Mouse (Mus musculus) ovary, postnatal 10 days (tissue): ENCODE measurements at regions not wholly inside any gene's neighbourhood (a gene's known extent, or its start where the extent isn't known, plus 50 kb on each side); places are given as distances from the start of the nearest gene placed in this dataset.

Source experiments
- DNase-seq: peaks from one replicate; pipeline ENCODE4 v3.0.0; 2022; ENCODE audit warnings: low spot score

DNA sequence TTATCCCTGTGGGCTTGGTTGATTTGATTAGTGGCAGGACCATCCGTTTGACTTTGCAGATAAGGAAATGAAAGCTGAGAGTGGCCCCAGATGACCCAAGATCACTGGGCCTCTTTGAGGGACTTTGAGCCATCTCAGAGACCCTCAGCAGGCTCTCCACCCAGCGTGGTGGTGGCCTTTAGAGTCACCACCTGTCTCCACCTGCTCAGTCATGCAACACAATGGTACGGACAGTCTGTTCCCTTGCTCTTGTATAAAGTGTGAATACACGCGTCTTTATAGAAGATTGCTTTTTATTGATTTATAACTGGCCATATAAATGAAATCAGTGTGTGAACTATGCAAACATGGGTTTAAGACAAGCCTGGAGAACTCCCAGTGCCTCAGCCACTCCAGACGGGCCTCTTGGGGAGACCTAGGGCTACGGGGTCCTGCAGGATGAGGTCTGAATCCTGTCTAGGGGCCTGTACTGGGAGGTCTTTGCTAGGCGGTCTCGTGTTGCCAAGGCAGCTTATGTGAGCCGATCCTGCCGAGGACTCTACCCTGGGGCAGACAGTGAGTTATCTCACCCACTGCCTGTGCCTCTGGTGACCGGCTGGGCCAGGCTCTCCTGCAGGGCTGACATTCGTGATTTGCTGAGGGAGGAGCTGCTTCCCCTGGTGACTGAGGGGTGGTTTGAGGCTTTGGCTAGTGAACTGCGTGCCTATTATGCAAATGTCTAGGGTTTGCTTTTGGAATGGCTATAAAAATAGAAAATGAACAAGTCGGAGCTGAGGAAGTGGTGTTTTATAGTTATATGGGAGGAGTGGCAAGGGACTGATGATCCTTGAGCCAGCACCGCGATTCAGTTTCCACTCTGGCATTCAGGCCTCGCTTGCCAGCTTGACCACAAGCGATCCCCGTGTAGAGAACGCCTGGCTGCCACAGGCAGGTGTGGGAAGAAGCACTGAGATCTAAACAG is 176.5 kb downstream of the Fam43a start:
- DNase-seq, result no peak

GRCm38 (mm10) chr16:30777416-30777815 is 177.9 kb downstream of the Fam43a start:
- no peak for DNase-seq

GRCm38 (mm10) chr16:30778078-30778477 is 178.6 kb downstream of the Fam43a start:
- no peak for DNase-seq

- DNase-seq, result no peak
Observed at GRCm38 (mm10) chr16:30778945-30779344, 179.4 kb downstream of the Fam43a start.

DNA sequence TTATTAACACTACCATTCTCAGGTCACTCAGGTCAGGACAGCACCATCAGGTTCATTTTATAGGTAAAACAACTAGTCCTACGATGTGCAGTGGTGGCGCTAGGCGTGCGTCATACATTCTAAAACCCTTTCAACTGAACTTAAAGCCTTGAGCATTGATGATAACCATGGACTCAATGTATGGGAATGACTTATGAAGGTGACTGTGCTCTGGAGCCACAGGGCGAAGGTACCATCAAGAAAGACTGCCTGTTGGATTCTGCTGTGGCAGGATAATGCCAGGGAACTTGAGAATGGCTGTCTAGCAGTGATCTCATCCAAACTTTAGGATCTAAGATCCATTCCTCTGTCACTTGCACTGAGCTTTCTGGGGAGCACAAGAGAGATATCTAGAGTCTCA is 184.7 kb downstream of the Fam43a start:
- DNase-seq, result no peak

DNA sequence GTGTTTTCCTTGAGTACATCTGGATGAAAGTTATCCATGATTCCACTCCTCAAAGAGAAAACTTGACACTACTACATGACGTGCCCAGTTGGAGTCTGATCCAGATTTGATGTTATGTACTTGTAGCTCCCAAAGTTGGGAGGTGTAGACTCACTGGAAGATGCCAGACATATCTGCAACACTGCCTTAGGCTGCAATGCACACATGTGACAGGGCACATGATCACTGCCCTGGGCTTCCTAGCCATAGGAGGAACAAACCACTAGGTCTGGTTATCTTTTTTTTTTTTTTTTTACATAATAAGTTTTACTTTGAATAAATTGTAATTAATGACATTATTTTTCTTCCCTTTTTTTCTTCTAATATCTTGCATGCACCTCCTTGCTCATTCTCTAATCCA is 185.4 kb downstream of the Fam43a start:
- DNase-seq, result no peak

GRCm38 (mm10) chr16:30786060-30786459 is 186.5 kb downstream of the Fam43a start:
- no peak for DNase-seq

- no peak for DNase-seq
Observed at GRCm38 (mm10) chr16:30787351-30787750, 187.8 kb downstream of the Fam43a start.

DNA sequence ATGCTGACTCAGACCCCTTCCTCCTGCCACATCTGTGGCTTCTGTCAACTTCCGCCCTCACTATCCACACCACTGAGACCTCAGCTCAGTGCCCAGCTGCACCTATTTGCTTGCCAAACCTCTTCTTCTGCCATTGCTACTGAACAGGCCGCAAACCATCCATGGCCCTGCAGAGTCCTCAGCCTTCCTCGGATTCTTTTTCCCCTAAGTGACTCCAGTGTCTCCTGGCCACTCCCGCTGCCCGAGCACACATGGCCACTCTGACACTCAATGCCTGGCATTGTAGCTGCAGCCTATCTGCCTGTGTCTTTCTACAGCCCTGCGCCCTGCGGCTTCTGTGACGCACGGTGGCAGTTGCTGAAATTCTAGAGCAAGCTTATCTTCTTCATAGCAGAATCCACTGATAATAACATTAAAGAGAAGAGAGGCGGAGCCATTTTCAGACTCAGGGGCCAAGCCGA is 188.8 kb downstream of the Fam43a start:
- no peak for DNase-seq

GRCm38 (mm10) chr16:30788944-30789781 is 189.6 kb downstream of the Fam43a start:
- DNase-seq, result no peak

GRCm38 (mm10) chr16:30790036-30790435 is 190.5 kb downstream of the Fam43a start:
- DNase-seq, result no peak

DNA sequence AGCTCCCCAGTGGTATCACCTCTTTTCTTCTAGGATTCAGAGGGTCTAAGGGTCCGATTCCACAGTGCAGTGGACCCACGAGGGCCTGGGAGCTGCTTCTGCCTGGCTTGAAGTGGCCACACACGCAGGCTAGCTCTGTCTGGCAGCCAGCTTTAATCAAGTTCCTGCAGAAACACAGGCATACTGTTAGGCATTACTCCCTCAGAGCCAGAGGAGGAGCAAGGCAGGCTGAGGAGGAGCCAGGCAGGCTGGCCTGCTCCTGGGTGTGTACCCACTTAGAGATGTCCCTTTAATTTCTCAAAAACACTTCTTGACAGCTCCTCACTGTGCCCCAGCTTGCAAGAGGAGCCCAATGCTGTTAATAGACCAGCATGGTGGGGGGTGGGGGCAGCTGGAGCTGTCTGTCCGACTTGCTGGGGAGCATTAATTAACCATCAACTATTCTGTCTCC is 191.1 kb downstream of the Fam43a start:
- no peak for DNase-seq

DNA sequence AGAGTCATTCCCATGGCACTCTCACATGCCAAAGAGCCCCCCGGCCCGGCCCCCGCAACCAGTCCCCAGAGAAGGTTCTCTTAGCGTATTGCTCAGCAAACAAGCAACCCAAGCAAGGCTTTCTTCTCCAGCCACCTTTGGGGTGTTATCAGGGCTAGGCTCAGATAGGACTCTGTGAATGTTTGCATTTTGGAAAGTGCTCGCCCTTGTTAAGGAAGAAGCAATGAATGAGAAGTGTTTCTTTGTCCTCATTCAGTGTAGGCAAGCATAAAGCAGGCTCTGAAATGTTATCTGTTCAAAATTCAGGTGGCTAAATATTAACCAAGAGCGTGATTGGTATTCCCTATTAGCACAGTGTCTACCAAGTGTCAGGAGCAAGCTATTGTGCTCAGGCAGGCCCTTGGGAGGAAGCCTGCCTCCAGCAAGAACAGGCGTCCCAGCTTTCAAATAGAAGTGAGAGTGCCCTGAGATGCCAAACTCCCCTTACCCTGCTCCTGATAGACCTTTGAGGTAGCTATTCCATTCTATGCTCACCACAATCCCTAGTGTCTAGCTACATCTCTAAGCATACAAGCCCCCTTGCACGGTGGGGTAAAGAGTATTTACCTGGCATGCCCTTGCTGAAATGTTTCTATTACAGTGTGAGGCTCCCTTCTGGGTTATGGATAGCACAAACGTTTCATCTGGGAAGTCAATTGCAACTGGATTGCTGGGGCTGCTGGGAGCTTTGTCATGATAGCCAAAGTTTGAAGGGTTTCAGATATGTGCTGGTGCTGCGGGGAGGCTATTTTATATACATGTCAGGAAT is 191.7 kb downstream of the Fam43a start:
- no peak for DNase-seq

- DNase-seq, result no peak
Observed at GRCm38 (mm10) chr16:30792738-30793377, 193.3 kb downstream of the Fam43a start.

- DNase-seq, result no peak
Observed at GRCm38 (mm10) chr16:30793378-30793753, 193.8 kb downstream of the Fam43a start.

DNA sequence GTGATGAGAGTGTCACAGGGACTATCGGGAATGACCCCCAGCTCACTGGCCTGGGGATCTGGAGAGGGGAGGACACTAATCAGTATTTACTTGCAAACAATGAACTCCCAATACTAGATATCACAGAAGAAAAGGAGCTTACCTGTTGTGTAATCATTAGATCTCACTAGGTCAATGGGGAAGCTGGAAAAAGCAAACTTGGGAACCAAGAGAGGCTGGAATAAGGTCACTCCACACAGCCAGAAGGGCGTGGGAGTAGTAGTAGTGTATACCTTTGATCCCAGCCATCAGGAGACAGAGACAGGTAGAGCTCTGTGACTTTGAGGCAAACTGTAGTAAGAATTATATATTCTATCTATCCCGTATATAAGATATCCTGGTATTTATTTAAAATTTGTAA is 194.3 kb downstream of the Fam43a start:
- DNase-seq, result no peak

GRCm38 (mm10) chr16:30795501-30795904 is 196.0 kb downstream of the Fam43a start:
- DNase-seq, result no peak

DNA sequence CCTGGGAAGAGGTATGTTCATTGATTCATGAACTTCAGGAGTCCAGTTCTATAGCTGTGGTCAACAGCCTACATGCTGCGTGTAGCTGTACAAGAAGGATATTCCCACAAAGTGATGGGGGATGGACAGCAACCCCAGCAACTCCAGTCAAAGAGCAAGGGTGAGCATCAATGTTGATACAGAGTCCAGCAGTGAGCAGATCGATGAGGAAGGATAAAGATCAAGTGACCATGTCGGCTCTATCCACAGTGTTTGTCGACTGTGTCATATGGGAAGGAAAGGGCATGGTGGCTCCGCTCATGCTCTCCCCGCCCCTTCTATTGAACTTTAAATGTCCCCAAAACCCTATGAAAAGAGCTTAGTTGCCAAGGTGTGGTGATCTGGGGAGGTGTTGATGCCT is 196.6 kb downstream of the Fam43a start:
- no peak for DNase-seq

- no peak for DNase-seq
Observed at GRCm38 (mm10) chr16:30797006-30797405, 197.5 kb downstream of the Fam43a start.

- no peak for DNase-seq
Observed at GRCm38 (mm10) chr16:30797973-30798471, 198.5 kb downstream of the Fam43a start.

GRCm38 (mm10) chr16:30798536-30798935 is 199.0 kb downstream of the Fam43a start:
- DNase-seq, result no peak
